Mouse (Mus musculus): ENCODE data around the gene Gramd1b.

Gramd1b gene

GRCm38 (mm10) chr9:40531027-40531621, at the start of gene Gramd1b:
TSS of gene Gramd1b (minus strand) at chr9:40531383.
- peak in 1 of 2 experiments; percentile 14 for DNase-seq (ENCODE audit: low spot score in 2 of 2)

- no peak for DNase-seq (ENCODE audit: low spot score in 2 of 2)
Measured at GRCm38 (mm10) chr9:40578726-40579625, 47.8 kb upstream of the Gramd1b start.

GRCm38 (mm10) chr9:40577132-40577531, 45.9 kb upstream of the Gramd1b start:
- no peak for DNase-seq (ENCODE audit: low spot score in 2 of 2)

GRCm38 (mm10) chr9:40575053-40575985, 44.1 kb upstream of the Gramd1b start:
- DNase-seq (ENCODE audit: low spot score in 2 of 2) = no peak

GRCm38 (mm10) chr9:40571280-40571679, 40.1 kb upstream of the Gramd1b start:
- no peak for DNase-seq (ENCODE audit: low spot score in 2 of 2)

GRCm38 (mm10) chr9:40568070-40568469, 36.9 kb upstream of the Gramd1b start:
- DNase-seq (ENCODE audit: low spot score in 2 of 2) = peak; percentile 70 to 78

GRCm38 (mm10) chr9:40563750-40564149, 32.6 kb upstream of the Gramd1b start:
- DNase-seq (ENCODE audit: low spot score in 2 of 2) = no peak

GRCm38 (mm10) chr9:40559646-40560045, 28.5 kb upstream of the Gramd1b start:
- no peak for DNase-seq (ENCODE audit: low spot score in 2 of 2)

GRCm38 (mm10) chr9:40557796-40558195, 26.6 kb upstream of the Gramd1b start:
- DNase-seq (ENCODE audit: low spot score in 2 of 2) = peak in 1 of 2 experiments; percentile 38

GRCm38 (mm10) chr9:40556396-40556795, 25.2 kb upstream of the Gramd1b start:
- DNase-seq (ENCODE audit: low spot score in 2 of 2) = no peak

- DNase-seq (ENCODE audit: low spot score in 2 of 2) = peak; percentile 48 to 71
Measured at GRCm38 (mm10) chr9:40555243-40555642, 24.1 kb upstream of the Gramd1b start.

- no peak for DNase-seq (ENCODE audit: low spot score in 2 of 2)
Measured at GRCm38 (mm10) chr9:40547876-40548275, 16.7 kb upstream of the Gramd1b start.

- no peak for DNase-seq (ENCODE audit: low spot score in 2 of 2)
Measured at GRCm38 (mm10) chr9:40545193-40545592, 14.0 kb upstream of the Gramd1b start.

GRCm38 (mm10) chr9:40539588-40540140, 8.5 kb upstream of the Gramd1b start:
- no peak for DNase-seq (ENCODE audit: low spot score in 2 of 2)

GRCm38 (mm10) chr9:40537708-40538105, 6.5 kb upstream of the Gramd1b start:
- DNase-seq (ENCODE audit: low spot score in 2 of 2) = no peak

GRCm38 (mm10) chr9:40537044-40537707, 6.0 kb upstream of the Gramd1b start:
- DNase-seq (ENCODE audit: low spot score in 2 of 2) = no peak

GRCm38 (mm10) chr9:40530536-40530935, 647 bp downstream of the Gramd1b start:
- no peak for DNase-seq (ENCODE audit: low spot score in 2 of 2)

- no peak for DNase-seq (ENCODE audit: low spot score in 2 of 2)
Measured at GRCm38 (mm10) chr9:40528733-40529132, 2.5 kb downstream of the Gramd1b start.

GRCm38 (mm10) chr9:40526928-40527327, 4.3 kb downstream of the Gramd1b start:
- no peak for DNase-seq (ENCODE audit: low spot score in 2 of 2)

GRCm38 (mm10) chr9:40522156-40522555, 9.0 kb downstream of the Gramd1b start:
- peak; percentile 69 to 87 for DNase-seq (ENCODE audit: low spot score in 2 of 2)

- no peak for DNase-seq (ENCODE audit: low spot score in 2 of 2)
Measured at GRCm38 (mm10) chr9:40521097-40521496, 10.1 kb downstream of the Gramd1b start.
